Mouse (Mus musculus): ENCODE results near the gene Gfpt2. TPM values are rescaled to one million over a fixed set of nuclear protein-coding genes. Genes with fewer than 3 reads are reported as not detected.

Gene Gfpt2
- total and polyA plus RNA-seq, 3 experiments, result 0.04 TPM; not detected in 2

DNA sequence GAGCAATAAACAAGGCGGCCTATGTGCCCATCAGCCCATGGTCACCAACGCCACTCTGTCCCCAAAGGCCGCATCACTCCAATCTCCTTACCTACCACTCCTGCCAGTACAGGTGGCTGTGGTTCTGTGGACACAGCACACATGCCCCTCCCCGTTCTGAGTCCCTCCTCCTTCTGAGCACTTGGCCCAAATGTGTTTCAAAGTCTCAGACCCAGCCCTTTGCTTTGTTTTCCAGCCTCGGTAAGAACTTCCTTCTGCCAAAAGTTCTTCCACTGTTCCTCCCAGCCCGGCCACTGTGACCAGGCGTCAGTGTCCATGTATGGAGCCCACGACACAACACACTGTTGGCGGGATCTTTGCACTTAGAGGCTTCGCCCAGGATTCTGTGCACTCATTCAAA is 50.3 kb downstream of the Gfpt2 start:
- Histone ChIP-seq H3K79me2 (replicated peaks; ENCODE audit: control insufficient read depth, extremely low read depth, insufficient read depth, poor library complexity, severe bottlenecking) (no peaks in the 10 kb centered on the region), H3K4me1 (ENCODE audit: control insufficient read depth in 1 of 2, insufficient read depth in 2 of 2) (peaks cover 2 to 31% of the 10 kb centered on the region in 2 experiments), H3K9me3 (replicated peaks; ENCODE audit: low read length) (no peaks in the 10 kb centered on the region), H3K4me2 (ENCODE audit: insufficient read depth, low read depth, poor library complexity, severe bottlenecking) (no peak overlapping the region), H3K27me3 (replicated peaks) (no peaks in the 10 kb centered on the region), H3K36me3 (replicated peaks in 1 of 2; ENCODE audit: control insufficient read depth in 1 of 2, insufficient read depth in 1 of 2, low read length in 1 of 2) (peaks cover 0 to 2% of the 10 kb centered on the region in 2 experiments), H3K4me3 (replicated peaks in 1 of 3; ENCODE audit: low read depth in 2 of 3, low read length in 2 of 3, poor library complexity in 1 of 3) (no peak overlapping the region), H3K27ac (ENCODE audit: insufficient read depth, low read depth) (no peak overlapping the region), H3K9ac (ENCODE audit: insufficient read depth, low read depth) (no peak overlapping the region)
- TF ChIP-seq E2F4 (IDR thresholded peaks at IDR 0.05; ENCODE audit: insufficient replicate concordance, low read depth, low read length) (no peak), MAFK (IDR thresholded peaks at IDR 0.05; ENCODE audit: insufficient replicate concordance, low read length) (no peak), ZC3H11A (IDR thresholded peaks at IDR 0.05; ENCODE audit: low read depth, low read length) (no peak), PAX5 (IDR thresholded peaks at IDR 0.05; ENCODE audit: low read length) (no peak), JUN (IDR thresholded peaks at IDR 0.05; ENCODE audit: insufficient read depth, low read depth, low read length) (no peak)
- in situ Hi-C loops (cut with MboI; ENCODE audit: low pct_ligation_motif_present, low pct_unique_long_range_greater_than_20kb, low sequenced_read_pairs) (no loop called here), dilution Hi-C loops (cut with MboI; ENCODE audit: extremely low pct_ligation_motif_present, extremely low pct_unique_long_range_greater_than_20kb, low sequenced_read_pairs) (no loop called here)
- DNase-seq (ENCODE audit: extremely low read depth), result no peak

DNA sequence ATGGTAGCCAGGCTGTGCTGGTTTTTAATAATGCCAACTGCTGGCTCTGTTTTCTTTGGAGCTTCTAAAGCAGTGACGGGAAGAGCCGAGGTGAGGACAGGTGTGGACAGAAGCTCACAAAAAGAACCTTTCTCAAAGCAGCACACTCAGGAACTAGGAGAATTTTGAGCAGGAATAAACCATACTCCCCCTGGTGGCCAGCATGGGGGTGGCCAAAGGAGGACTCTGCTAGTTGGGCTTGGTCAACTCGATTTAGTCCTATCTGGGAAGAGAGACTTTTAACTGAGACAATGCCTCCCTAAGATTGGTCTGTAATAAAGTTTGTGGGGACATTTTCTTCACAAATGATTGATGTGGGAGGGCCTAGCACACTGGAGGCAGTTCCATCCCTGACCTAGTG is 51.0 kb downstream of the Gfpt2 start:
- peaks cover 2 to 31% of the 10 kb centered on the region in 2 experiments for H3K4me1 ChIP-seq (ENCODE audit: control insufficient read depth in 1 of 2, insufficient read depth in 2 of 2)
- peaks cover 0 to 6% of the 10 kb centered on the region in 2 experiments for H3K36me3 ChIP-seq (replicated peaks in 1 of 2; ENCODE audit: control insufficient read depth in 1 of 2, insufficient read depth in 1 of 2, low read length in 1 of 2)
- H3K4me3 ChIP-seq (replicated peaks in 1 of 3; ENCODE audit: low read depth in 2 of 3, low read length in 2 of 3, poor library complexity in 1 of 3), result no peak overlapping the region
- dilution Hi-C loops (cut with MboI; ENCODE audit: extremely low pct_ligation_motif_present, extremely low pct_unique_long_range_greater_than_20kb, low sequenced_read_pairs), result no loop called here
- DNase-seq (ENCODE audit: extremely low read depth), result peak; percentile 71
- in situ Hi-C loops (cut with MboI; ENCODE audit: low pct_ligation_motif_present, low pct_unique_long_range_greater_than_20kb, low sequenced_read_pairs), result no loop called here
- H3K27ac ChIP-seq (ENCODE audit: insufficient read depth, low read depth), result no peak overlapping the region
- H3K4me2 ChIP-seq (ENCODE audit: insufficient read depth, low read depth, poor library complexity, severe bottlenecking), result no peak overlapping the region
- no peaks in the 10 kb centered on the region for H3K27me3 ChIP-seq (replicated peaks)
- H3K9me3 ChIP-seq (replicated peaks; ENCODE audit: low read length), result no peaks in the 10 kb centered on the region
- no peak overlapping the region for H3K9ac ChIP-seq (ENCODE audit: insufficient read depth, low read depth)
- H3K79me2 ChIP-seq (replicated peaks; ENCODE audit: control insufficient read depth, extremely low read depth, insufficient read depth, poor library complexity, severe bottlenecking), result no peaks in the 10 kb centered on the region
- TF ChIP-seq CHD1 (IDR thresholded peaks at IDR 0.05; ENCODE audit: low read depth, low read length), result no peak
- TF ChIP-seq NRF1 (IDR thresholded peaks at IDR 0.05; ENCODE audit: low read depth, low read length), result no peak
- peak; percentile 83 for TF ChIP-seq SMC3 (IDR thresholded peaks at IDR 0.05; ENCODE audit: low read depth, low read length)
- no peak for TF ChIP-seq IRF4 (IDR thresholded peaks at IDR 0.05; ENCODE audit: low read depth, low read length)
- no peak for TF ChIP-seq PAX5 (IDR thresholded peaks at IDR 0.05; ENCODE audit: low read length)
- no peak for TF ChIP-seq TCF12 (IDR thresholded peaks at IDR 0.05; ENCODE audit: low read depth, low read length)
- TF ChIP-seq BHLHE40 (IDR thresholded peaks at IDR 0.05; ENCODE audit: low read depth, low read length), result no peak
- TF ChIP-seq RCOR1 (conservative IDR thresholded peaks at IDR 0.05; ENCODE audit: low read depth, low read length), result no peak
- TF ChIP-seq E2F4 (IDR thresholded peaks at IDR 0.05; ENCODE audit: insufficient replicate concordance, low read depth, low read length), result no peak
- no peak for TF ChIP-seq ELF1 (IDR thresholded peaks at IDR 0.05; ENCODE audit: low read depth, low read length)
- TF ChIP-seq KAT2A (IDR thresholded peaks at IDR 0.05; ENCODE audit: insufficient replicate concordance, low read length), result no peak
- TF ChIP-seq ZNF384 (IDR thresholded peaks at IDR 0.05; ENCODE audit: low read depth, low read length), result no peak
- no peak for TF ChIP-seq ETS1 (conservative IDR thresholded peaks at IDR 0.05; ENCODE audit: low read depth, low read length)
- no peak for TF ChIP-seq ZMIZ1 (IDR thresholded peaks at IDR 0.05; ENCODE audit: low read depth, low read length)
- no peak for TF ChIP-seq USF2 (conservative IDR thresholded peaks at IDR 0.05; ENCODE audit: low read depth, low read length)
- TF ChIP-seq CHD2 (IDR thresholded peaks at IDR 0.05; ENCODE audit: low read length), result no peak
- TF ChIP-seq RAD21 (IDR thresholded peaks at IDR 0.05; ENCODE audit: low read depth, low read length), result peak; percentile 58
- no peak; the same call in 1 of the 2 replicates for TF ChIP-seq NELFE (IDR thresholded peaks at IDR 0.05; ENCODE audit: low read depth, low read length)
- no peak for TF ChIP-seq POLR2AphosphoS2 (IDR thresholded peaks at IDR 0.05; ENCODE audit: low read depth, low read length)
- TF ChIP-seq CTCF (conservative IDR thresholded peaks at IDR 0.05 in 1 of 2, IDR thresholded peaks at IDR 0.05 in 1 of 2; ENCODE audit: low read depth in 2 of 2, low read length in 2 of 2), result peak; percentile 89 to 95
- no peak for TF ChIP-seq MAZ (IDR thresholded peaks at IDR 0.05; ENCODE audit: low read depth, low read length)
- TF ChIP-seq MAX (IDR thresholded peaks at IDR 0.05; ENCODE audit: low read length), result no peak; the same call in 1 of the 2 replicates
- TF ChIP-seq GABPA (IDR thresholded peaks at IDR 0.05; ENCODE audit: insufficient replicate concordance, low read depth, low read length), result no peak
- no peak for TF ChIP-seq ZKSCAN1 (IDR thresholded peaks at IDR 0.05; ENCODE audit: borderline replicate concordance, low read depth, low read length)
- 0 out of 2 replicates have a peak, but pooled peaks have one; percentile 23 for TF ChIP-seq TBP (conservative IDR thresholded peaks at IDR 0.05; ENCODE audit: low read depth, low read length)
- TF ChIP-seq MAFK (IDR thresholded peaks at IDR 0.05; ENCODE audit: insufficient replicate concordance, low read length), result no peak
- TF ChIP-seq MYC (IDR thresholded peaks at IDR 0.05; ENCODE audit: low read depth, low read length), result no peak
- no peak for TF ChIP-seq MXI1 (IDR thresholded peaks at IDR 0.05; ENCODE audit: low read depth, low read length)
- TF ChIP-seq MEF2A (IDR thresholded peaks at IDR 0.05; ENCODE audit: borderline replicate concordance, low read depth, low read length), result no peak
- no peak for TF ChIP-seq USF1 (IDR thresholded peaks at IDR 0.05; ENCODE audit: low read depth, low read length)
- no peak for TF ChIP-seq UBTF (IDR thresholded peaks at IDR 0.05; ENCODE audit: low read depth, low read length)

Measured in CH12.LX (cell line).